In the genomic region with DNA sequence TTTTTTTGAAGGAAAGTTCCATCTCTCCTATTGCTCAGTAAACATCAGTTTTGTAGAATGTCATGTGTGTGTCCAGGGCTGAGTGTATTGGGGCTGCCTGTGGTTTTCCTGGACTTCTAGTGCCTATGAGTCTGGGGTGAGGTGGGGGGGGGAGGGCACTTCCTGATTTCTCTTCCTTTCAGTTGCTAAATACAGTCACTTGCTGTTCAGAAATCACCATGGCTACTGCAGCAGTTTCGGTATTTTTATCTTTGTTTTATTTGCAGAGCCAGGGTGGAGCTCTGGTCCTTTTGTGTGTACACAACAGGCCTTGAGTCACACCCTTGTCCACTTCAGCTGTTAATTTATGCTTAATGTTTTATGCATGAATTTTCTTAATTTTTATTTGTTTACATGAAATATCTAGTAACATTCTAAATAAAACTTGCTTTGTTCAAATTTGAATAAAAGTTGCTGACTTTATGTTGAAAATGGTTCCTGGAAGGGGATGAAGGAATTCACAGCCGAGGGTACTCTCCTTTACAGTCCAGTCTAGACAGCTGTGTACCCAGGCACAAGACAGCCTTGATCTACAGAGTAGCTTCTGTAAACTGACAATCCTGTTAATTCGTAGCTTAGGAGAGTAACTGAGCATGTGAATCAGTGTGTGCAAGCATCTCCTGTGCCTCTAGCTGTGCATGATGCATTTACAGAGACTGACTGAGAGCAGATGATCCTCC, we compare ENCODE assay signal across 8 mouse cellular contexts.
DNase-seq lines count a peak whose midpoint lies in the region; ATAC-seq and TF ChIP-seq lines count a peak whose summit lies in the region.

No protein-coding gene starts in this region.

- H3K9me3 ChIP-seq in intestine, postnatal 0 days (ENCODE audit: control insufficient read depth): no peaks in the 10 kb centered on the region
- H3K9me3 ChIP-seq in lung, embryonic 16.5 days (ENCODE audit: control insufficient read depth, low read length): no peaks in the 10 kb centered on the region
- H3K9me3 ChIP-seq in stomach, embryonic 14.5 days (ENCODE audit: control insufficient read depth, low read depth, low read length): no peaks in the 10 kb centered on the region

- intact Hi-C loops in gastrocnemius, adult 2 months (cut with DNase I): no loop called here

- no peaks in the 10 kb centered on the region for H3K4me1 ChIP-seq in intestine, postnatal 0 days (replicated peaks; ENCODE audit: control insufficient read depth, insufficient read depth, low read length)
- no peaks in the 10 kb centered on the region; the same call in 1 of the 2 replicates for H3K4me1 ChIP-seq in lung, embryonic 16.5 days (replicated peaks; ENCODE audit: control insufficient read depth, insufficient read depth, low read length)
- H3K4me1 ChIP-seq in stomach, embryonic 14.5 days (ENCODE audit: control insufficient read depth, insufficient read depth, low read length): peaks cover 4% of the 10 kb centered on the region; the same call in 1 of the 2 replicates

- H3K27me3 ChIP-seq in intestine, postnatal 0 days (replicated peaks; ENCODE audit: control insufficient read depth, insufficient read depth, low read length): no peaks in the 10 kb centered on the region
- no peaks in the 10 kb centered on the region for H3K27me3 ChIP-seq in lung, embryonic 16.5 days (ENCODE audit: control insufficient read depth, insufficient read depth, low read depth, low read length)
- H3K27me3 ChIP-seq in stomach, embryonic 14.5 days (ENCODE audit: control insufficient read depth, insufficient read depth, low read length): no peaks in the 10 kb centered on the region

- no peak for TF ChIP-seq CTCF in gastrocnemius, adult 2 months (IDR thresholded peaks at IDR 0.05)
- no peak for TF ChIP-seq CTCF in intestine, postnatal 0 days (IDR thresholded peaks at IDR 0.05; ENCODE audit: low read depth)

- H3K4me2 ChIP-seq in intestine, postnatal 0 days (replicated peaks; ENCODE audit: low read depth): no peak overlapping the region
- no peak overlapping the region for H3K4me2 ChIP-seq in lung, embryonic 16.5 days (ENCODE audit: low read depth, low read length)
- H3K4me2 ChIP-seq in stomach, embryonic 14.5 days (replicated peaks; ENCODE audit: low read depth, low read length): no peak overlapping the region

- no peak overlapping the region for H3K4me3 ChIP-seq in gastrocnemius, adult 2 months
- no peak overlapping the region for H3K4me3 ChIP-seq in intestine, postnatal 0 days (ENCODE audit: low read depth, low read length)
- no peak overlapping the region for H3K4me3 ChIP-seq in lung, embryonic 16.5 days (ENCODE audit: low read length)
- H3K4me3 ChIP-seq in stomach, embryonic 14.5 days (ENCODE audit: low read depth, low read length): no peak overlapping the region

- 15% methylated on average over 3 of the region's 3 CpGs for WGBS in intestine, postnatal 0 days
- 15% methylated on average over 3 of the region's 3 CpGs for WGBS in lung, embryonic 16.5 days
- 28% methylated on average over 3 of the region's 3 CpGs for WGBS in stomach, embryonic 14.5 days

- H3K9ac ChIP-seq in intestine, postnatal 0 days (ENCODE audit: low read depth, low read length): no peak overlapping the region
- H3K9ac ChIP-seq in lung, embryonic 16.5 days (ENCODE audit: low read length): no peak overlapping the region
- H3K9ac ChIP-seq in stomach, embryonic 14.5 days (replicated peaks; ENCODE audit: low read depth, low read length): no peak overlapping the region

- peak; percentile 25; the same call in 1 of the 2 replicates for ATAC-seq in intestine, postnatal 0 days
- peak; percentile 74 for ATAC-seq in lung, embryonic 16.5 days (ENCODE audit: low read depth)
- ATAC-seq in stomach, embryonic 14.5 days (ENCODE audit: insufficient number of reproducible peaks, insufficient read depth, low FRiP score, low read depth): peak; percentile 87

- peak overlapping the region; percentile 16; the same call in 1 of the 2 replicates for H3K27ac ChIP-seq in gastrocnemius, adult 2 months
- no peak overlapping the region for H3K27ac ChIP-seq in intestine, postnatal 0 days (ENCODE audit: low read depth, low read length)
- H3K27ac ChIP-seq in lung, embryonic 16.5 days (ENCODE audit: low read length): 0 out of 2 replicates have a peak overlapping the region, but pooled peaks have one; percentile 16
- no peak overlapping the region; the same call in 1 of the 2 replicates for H3K27ac ChIP-seq in stomach, embryonic 14.5 days (ENCODE audit: low read length)

- no peaks in the 10 kb centered on the region for H3K36me3 ChIP-seq in intestine, postnatal 0 days (ENCODE audit: control insufficient read depth, insufficient read depth)
- no peaks in the 10 kb centered on the region for H3K36me3 ChIP-seq in lung, embryonic 16.5 days (ENCODE audit: control insufficient read depth, insufficient read depth, low read length)
- no peaks in the 10 kb centered on the region for H3K36me3 ChIP-seq in stomach, embryonic 14.5 days (ENCODE audit: control insufficient read depth, insufficient read depth, low read length)

- no peak for DNase-seq in gastrocnemius, adult 2 months
- no peak for DNase-seq in gastrocnemius, postnatal 4 days (ENCODE audit: low spot score in 2 of 2)
- peak; percentile 93 for DNase-seq in R1 (ENCODE audit: low read depth, low spot score)
- no peak for DNase-seq in cerebellum, postnatal 4 days (ENCODE audit: low spot score in 2 of 2)
- DNase-seq in spleen, adult 18-20 months: no peak

Comparison
In these comparisons a context has a peak if more than half of its experiments do, and no peak if none do; other contexts are left out.
1. H3K27ac ChIP-seq: peak in gastrocnemius, adult 2 months (single experiment) and lung, embryonic 16.5 days (single experiment); none in intestine, postnatal 0 days (single experiment) and stomach, embryonic 14.5 days (single experiment).
2. ATAC-seq: peak in every context shown above with its lines; median percentile 87 in stomach, embryonic 14.5 days; 74 in lung, embryonic 16.5 days; 25 in intestine, postnatal 0 days.